Mouse (Mus musculus): ENCODE data around the gene Kif2c.

Kif2c gene

DNA sequence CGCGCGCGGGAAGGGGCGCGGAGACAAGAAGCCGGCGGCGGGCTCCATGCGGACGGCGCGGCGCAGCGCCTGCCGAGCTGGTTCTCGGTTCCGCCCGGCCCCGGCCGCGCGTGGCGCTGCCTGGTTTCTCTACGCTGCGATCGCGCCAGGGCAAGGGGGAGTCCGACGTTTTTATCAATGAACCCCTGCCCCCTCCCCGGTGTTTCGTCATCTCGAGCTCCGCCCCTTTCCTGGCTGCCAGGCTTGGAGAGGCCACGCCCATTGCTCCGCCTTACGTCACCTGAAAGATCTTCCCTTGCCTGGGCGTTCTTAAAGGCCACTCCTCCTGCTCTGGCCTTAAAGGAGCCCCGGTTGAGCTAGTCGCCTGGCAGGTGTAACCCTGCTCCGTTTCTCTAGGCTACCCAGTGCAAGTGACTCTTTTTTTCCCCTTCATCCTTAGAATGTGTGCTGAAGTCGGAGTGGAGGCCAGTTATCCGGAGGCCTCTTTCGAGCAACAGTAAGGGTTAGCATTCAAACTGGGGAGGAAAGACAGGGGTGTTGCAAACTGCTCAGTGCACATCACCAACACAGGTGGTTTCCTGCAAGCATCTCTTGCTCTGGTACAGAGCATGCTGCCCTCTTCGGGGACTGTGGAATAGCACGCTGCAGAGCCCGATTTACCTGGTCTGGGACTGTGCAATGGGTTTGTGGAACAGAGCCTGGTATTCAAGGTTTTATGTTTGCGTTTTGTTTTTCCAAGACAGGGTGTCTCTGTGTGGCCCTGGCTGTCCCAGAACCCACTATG, 48.4 kb downstream of the Kif2c start, which contains the start of gene Plk3:
Gene Plk3 (minus strand): TSS at position 147 of the 784 bp plus-strand sequence.
- POLR2A ChIA-PET, result interaction anchor here (0.5 to 69.1 kb wide), 86 partner anchors 1 to 821 kb away, joined by 3 to 3713 read pairs (median 4); partner anchors contain the start of genes Btbd19 (in 4 of the 4), Hectd3 (in 3 of the 4), Kif2c (in 3 of the 4) and Ptch2 (in 3 of the 4)
- CTCF ChIA-PET, result interaction anchor here (0.5 to 4.0 kb wide), 20 partner anchors 9 to 247 kb away, joined by 3 to 78 read pairs (median 6); partner anchors contain the start of genes Btbd19 (in 1 of the 4), Hectd3 (in 1 of the 4) and Rps8 (in 1 of the 4)

DNA sequence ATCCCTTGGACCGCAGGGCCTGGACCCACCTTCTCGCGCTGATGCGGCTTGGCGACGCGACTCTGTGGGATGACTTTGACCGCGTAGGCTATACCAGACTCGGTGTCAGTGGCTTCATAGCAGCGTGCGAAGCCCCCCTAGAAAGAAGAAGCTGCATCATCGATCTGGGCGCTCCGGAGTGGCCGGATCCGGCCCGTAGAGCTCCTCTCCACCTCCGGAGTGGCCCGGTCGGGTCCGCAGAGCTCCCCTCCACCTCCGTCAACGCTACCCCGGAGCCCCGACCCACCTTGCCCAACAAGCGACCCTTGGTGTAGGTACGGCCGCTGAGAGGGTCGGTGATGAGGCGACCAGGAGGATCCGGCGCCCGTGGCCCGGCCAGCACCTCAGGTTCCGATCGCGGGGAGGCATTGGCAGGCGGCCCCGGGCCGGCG, 49.1 kb downstream of the Kif2c start:
- ChIA-PET CTCF (interaction anchor here in 3 of 4 experiments (0.8 to 4.0 kb wide), 16 partner anchors 8 to 138 kb away, joined by 3 to 78 read pairs (median 8); partner anchors contain the start of genes Btbd19 (in 1 of the 3) and Hectd3 (in 1 of the 3)), POLR2A (interaction anchor here (0.5 to 69.1 kb wide), 82 partner anchors 1 to 506 kb away, joined by 3 to 3713 read pairs (median 4); partner anchors contain the start of genes Btbd19 (in 4 of the 4), Hectd3 (in 3 of the 4), Kif2c (in 3 of the 4) and Ptch2 (in 3 of the 4))

DNA sequence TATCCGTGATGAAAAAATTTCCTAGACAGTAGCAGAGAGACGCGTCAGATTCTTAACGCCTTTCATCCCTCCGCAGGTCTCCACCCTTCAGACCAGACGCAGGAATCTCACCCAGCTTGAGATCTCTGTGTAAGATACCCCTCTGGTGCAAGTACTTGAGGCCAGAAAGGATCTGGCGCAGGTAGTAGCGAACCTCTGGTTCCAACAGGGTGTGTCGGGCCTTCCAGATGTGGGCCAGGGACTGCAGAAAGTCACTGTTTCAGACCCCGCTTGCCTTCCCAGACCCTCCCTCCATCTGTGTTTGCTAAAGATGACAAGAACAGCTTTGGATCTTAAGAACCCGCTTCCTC, 49.7 kb downstream of the Kif2c start:
- POLR2A ChIA-PET, result interaction anchor here (0.5 to 69.1 kb wide), 52 partner anchors 0 to 516 kb away, joined by 3 to 3713 read pairs (median 6); partner anchors contain the start of genes Btbd19 (in 4 of the 4), Ptch2 (in 3 of the 4), Rps8 (in 3 of the 4) and Tctex1d4 (in 3 of the 4)

DNA sequence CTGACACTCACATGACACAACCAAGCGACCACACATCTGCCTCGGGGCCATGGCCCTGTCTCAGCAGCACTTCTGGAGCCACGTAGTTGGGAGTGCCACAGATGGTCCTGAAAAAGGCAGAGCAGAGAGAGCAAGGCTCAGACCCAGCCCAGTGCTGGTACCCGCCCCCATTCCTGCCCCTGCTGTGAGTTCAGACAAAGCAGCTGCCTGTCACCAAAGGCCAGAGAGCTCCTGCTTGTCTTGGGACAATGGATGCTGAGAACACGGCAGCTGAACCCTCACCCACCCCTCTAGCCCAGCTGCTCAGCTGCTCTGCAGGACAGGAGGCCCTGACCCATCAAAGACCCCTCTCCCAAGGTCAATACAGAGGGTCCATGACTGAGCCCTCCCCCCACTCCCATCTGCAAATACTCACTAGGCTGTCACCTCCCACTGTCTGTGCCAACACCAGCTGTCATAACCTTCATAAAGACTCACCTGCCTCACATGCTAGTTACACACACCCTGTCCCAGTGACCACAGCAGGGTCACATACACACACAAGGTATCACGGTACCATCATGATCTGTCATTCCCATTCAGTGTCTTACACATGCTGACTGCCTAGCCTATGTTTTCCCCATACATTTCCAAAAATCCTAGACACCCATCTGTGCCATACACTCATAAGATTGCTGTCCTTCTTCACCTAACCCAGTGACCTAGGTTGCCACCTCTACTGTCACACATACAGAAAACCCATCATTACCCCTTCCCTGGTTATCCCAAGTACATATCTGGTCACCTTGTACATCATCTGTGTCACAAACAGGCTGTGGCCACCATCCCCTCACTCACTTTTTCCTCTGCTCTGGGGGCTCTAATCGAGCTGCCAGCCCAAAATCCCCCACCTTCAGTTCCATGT, 50.3 kb downstream of the Kif2c start:
- CTCF ChIA-PET, result interaction anchor here (0.6 to 4.0 kb wide), 9 partner anchors 11 to 1041 kb away, joined by 3 to 78 read pairs (median 6); partner anchors contain the start of gene Hectd3 (in 1 of the 4)
- POLR2A ChIA-PET, result interaction anchor here (0.5 to 69.1 kb wide), 49 partner anchors 1 to 704 kb away, joined by 3 to 3713 read pairs (median 5); partner anchors contain the start of genes Ptch2 (in 3 of the 4), Rps8 (in 3 of the 4), Btbd19 (in 2 of the 4) and Kif2c (in 2 of the 4)

More for the DNA sequence above, 49.7 kb downstream of the Kif2c start:
- CTCF ChIA-PET, result interaction anchor here in 3 of 4 experiments (1.2 to 4.0 kb wide), 9 partner anchors 11 to 130 kb away, joined by 3 to 78 read pairs (median 9); no protein-coding TSS in a partner anchor

DNA sequence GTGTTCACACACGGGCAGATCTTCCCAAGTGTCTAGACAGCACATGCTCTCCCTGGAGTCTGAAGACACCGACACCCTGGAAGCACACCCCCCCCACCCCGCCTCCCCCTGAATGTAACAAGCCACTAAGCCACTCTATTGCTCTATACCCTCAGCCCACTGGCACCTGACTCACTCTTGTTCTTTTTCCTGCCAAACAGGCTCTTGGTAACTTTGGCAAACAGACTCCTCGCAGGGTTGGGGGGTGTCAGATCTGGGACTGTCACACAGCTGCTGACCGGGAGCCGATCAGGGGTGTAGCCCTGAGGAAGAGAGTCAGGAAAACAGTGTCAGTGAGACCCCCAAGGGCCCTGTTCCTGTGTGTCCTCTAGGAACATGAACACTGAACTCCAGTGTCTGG, 51.2 kb downstream of the Kif2c start:
- CTCF ChIA-PET, result interaction anchor here in 2 of 4 experiments (1.1 to 4.0 kb wide), 4 partner anchors 10 to 135 kb away, joined by 5 to 78 read pairs (median 6); partner anchors contain the start of gene Hectd3 (in 1 of the 2)
- POLR2A ChIA-PET, result interaction anchor here (0.6 to 69.1 kb wide), 18 partner anchors 2 to 449 kb away, joined by 3 to 3713 read pairs (median 8); partner anchors contain the start of genes Rps8 (in 3 of the 4), Btbd19 (in 2 of the 4), Kif2c (in 2 of the 4) and Tctex1d4 (in 2 of the 4)

DNA sequence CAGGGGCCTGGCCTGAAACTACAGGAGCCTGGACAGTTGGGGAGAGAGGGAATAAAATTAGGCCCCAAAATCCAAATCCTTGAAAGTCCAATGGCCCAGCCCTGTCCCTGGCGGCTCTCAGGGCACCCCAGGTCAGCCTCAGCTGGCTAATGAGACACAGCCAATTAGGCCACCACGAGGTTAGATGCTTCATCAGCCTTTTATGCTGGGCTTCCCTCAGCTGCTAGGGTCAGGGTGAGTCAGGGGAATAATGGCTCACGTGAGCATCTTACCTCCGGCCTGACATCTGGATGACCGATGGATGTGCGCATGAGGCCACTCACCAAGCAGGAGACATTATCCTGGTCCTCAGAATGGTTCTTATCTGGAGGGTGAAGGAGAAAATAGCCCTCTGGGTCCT, 51.6 kb downstream of the Kif2c start:
- POLR2A ChIA-PET, result interaction anchor here in 3 of 4 experiments (1.2 to 69.1 kb wide), 8 partner anchors 2 to 122 kb away, joined by 3 to 3713 read pairs (median 303); partner anchors contain the start of genes Rps8 (in 3 of the 3), Btbd19 (in 2 of the 3), Tctex1d4 (in 2 of the 3) and Armh1 (in 1 of the 3)
- CTCF ChIA-PET, result interaction anchor here in 1 of 4 experiments (1.7 to 4.0 kb wide), 2 partner anchors 10 to 135 kb away, joined by 6 to 78 read pairs; partner anchors contain the start of gene Hectd3

DNA sequence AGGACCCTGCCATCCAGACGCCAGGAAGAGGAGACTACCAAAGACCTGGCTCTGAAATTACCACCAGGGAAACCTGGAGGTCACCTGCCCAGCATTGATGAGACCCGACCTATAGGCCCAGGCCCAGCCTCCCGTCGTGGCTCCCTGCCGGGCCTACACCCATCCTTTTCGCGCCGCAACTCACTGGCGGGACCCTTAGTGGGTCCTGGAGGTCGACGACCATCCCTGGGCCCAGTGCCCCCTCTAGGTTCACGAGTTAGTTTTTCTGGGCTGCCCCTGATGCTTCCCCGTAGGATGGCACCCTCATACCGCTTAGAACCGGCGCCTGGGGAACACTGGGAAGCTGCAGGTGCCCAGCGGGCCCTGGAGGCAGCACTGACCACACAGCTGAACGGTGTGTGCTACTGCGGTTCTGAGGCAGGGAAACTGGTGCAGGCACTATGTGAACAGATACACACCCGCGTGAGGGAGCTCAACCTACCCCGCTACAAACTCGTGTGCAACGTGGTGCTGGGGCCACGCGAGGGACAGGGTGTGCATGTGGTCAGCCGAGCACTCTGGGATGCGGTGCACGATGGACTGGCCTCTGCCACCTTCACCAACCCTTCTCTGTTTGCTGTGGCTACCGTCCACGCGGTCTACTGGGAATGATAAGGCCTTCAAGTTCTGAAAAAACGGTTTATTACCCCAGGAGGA, 54.3 kb downstream of the Kif2c start:
- ChIA-PET POLR2A (interaction anchor here in 3 of 4 experiments (0.6 to 69.1 kb wide), 19 partner anchors 5 to 940 kb away, joined by 3 to 3713 read pairs (median 4); partner anchors contain the start of genes Btbd19 (in 2 of the 3), Kif2c (in 2 of the 3), Rps8 (in 2 of the 3) and Tctex1d4 (in 2 of the 3)), CTCF (interaction anchor here in 2 of 4 experiments (1.3 to 2.1 kb wide), 2 partner anchors 18 kb away, joined by 5 read pairs; no protein-coding TSS in a partner anchor)

DNA sequence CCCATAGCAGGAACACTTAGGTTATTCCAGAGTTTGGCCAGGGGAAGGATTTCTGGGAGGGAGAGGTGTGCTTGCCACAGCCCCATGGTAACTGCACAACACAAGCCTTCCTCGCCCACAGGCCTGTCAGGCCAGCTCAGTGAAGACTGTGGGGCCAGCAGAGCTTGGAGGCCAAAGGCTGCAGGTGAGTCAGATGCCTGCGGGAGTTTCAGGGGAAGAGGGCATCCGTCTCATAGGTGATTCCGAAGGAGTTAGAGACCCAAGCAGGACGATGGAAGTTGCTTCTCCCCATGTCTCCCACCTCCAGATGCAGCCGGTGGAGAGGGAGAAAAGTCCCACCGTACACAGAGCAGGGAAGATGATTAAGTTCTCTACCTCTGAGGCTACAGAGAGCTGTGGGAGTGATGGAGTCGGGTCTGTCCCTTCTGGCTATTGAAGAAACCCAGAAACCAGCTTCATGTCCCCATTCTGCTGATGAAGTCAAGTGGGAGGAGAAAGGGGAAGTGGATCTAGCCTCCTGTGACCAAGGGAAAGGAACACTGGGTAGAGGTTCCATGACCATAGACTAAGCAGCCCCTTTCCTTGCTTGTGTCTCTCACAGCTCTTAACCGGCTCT, 55.7 kb downstream of the Kif2c start, which contains the start of gene Tctex1d4:
Gene Tctex1d4 (plus strand): TSS at position 120 of the 616 bp plus-strand sequence.
- ChIA-PET CTCF (interaction anchor here (0.9 to 1.7 kb wide), 9 partner anchors 12 to 140 kb away, joined by 3 to 19 read pairs (median 6); partner anchors contain the start of gene Hectd3 (in 1 of the 4)), POLR2A (interaction anchor here (0.6 to 69.1 kb wide), 54 partner anchors 6 to 760 kb away, joined by 3 to 3713 read pairs (median 5); partner anchors contain the start of genes Plk3 (in 3 of the 4), Rps8 (in 3 of the 4), Hectd3 (in 2 of the 4) and Kif2c (in 2 of the 4))

DNA sequence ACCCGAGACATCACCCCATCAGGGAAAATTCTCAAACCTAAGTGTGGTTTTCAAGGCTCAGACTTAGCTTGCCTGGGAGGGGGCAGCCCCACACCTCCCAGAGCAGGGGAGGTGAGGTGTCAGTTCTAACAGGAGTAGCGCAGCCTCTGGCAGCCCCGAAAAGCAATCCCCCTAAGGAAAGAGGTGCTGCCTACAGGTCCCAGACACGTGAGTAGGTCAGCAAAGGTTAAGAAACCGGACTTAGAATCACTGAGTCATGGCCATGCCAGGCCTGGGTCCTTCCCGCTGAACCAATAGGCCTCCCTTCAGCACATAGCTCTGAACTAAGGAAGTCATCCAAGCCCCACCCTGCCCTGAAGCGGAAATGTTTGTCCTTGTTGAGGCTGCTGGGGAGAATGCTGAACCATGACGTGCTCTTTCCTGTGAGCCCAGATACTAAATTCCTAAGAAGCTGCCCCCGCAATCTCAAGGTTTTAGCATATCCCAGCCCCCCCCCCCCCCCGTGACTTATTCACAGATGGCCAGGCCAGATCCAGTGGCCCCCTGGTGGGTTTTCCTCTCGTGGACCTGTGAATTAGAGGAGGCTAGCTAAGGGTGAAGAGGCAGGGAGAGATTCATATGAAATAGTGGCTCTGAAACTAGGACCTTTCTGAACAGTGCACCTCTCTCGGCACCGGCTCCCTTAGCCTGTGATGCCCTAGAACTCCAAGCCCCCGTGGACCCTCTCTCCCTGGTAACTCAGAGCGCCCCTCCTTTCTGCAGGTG, 56.3 kb downstream of the Kif2c start:
- POLR2A ChIA-PET, result interaction anchor here (0.6 to 69.1 kb wide), 76 partner anchors 7 to 905 kb away, joined by 3 to 3713 read pairs (median 4); partner anchors contain the start of genes Plk3 (in 4 of the 4), Hectd3 (in 3 of the 4), Kif2c (in 3 of the 4) and Rps8 (in 3 of the 4)
- CTCF ChIA-PET, result interaction anchor here (0.6 to 1.7 kb wide), 23 partner anchors 8 to 298 kb away, joined by 3 to 19 read pairs (median 4); partner anchors contain the start of genes Hectd3 (in 3 of the 4), Plk3 (in 1 of the 4) and Ptch2 (in 1 of the 4)

DNA sequence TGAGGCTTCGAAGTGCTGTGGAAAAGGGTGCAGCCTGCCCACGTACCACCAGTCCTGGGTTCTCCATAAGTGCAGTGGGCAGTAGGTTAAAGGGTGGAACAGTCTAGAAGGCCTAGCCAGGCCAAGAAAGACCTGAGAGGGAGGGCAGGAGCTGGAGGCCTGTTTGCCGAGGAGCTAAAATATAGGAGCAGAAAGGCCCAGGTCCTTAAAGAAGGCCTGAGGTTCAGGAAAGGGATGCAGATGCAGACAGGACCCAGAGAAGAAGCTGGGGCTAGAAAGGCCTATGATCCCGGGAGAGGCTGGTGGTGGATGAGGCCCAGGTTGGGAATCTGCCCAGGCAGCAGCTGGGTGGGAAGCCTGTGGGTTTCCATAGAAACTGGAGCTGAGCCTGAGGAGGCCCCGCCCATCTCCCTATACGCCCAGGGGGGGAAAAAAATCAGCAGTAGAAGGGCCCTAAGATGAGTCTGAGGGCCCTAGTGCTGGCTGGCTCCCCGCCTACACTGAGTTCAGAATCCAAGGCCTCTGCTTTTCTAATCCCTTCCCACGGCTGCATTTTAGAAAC, 57.0 kb downstream of the Kif2c start, which contains the start of gene Btbd19:
Gene Btbd19 (minus strand): TSS at position 378 of the 562 bp plus-strand sequence.
- ChIA-PET POLR2A (interaction anchor here (0.6 to 69.1 kb wide), 70 partner anchors 7 to 904 kb away, joined by 3 to 3713 read pairs (median 4); partner anchors contain the start of genes Plk3 (in 4 of the 4), Hectd3 (in 3 of the 4), Kif2c (in 3 of the 4) and Rps8 (in 3 of the 4)), CTCF (interaction anchor here (0.6 to 1.7 kb wide), 23 partner anchors 8 to 297 kb away, joined by 3 to 19 read pairs (median 4); partner anchors contain the start of genes Hectd3 (in 3 of the 4), Plk3 (in 1 of the 4) and Ptch2 (in 1 of the 4))

DNA sequence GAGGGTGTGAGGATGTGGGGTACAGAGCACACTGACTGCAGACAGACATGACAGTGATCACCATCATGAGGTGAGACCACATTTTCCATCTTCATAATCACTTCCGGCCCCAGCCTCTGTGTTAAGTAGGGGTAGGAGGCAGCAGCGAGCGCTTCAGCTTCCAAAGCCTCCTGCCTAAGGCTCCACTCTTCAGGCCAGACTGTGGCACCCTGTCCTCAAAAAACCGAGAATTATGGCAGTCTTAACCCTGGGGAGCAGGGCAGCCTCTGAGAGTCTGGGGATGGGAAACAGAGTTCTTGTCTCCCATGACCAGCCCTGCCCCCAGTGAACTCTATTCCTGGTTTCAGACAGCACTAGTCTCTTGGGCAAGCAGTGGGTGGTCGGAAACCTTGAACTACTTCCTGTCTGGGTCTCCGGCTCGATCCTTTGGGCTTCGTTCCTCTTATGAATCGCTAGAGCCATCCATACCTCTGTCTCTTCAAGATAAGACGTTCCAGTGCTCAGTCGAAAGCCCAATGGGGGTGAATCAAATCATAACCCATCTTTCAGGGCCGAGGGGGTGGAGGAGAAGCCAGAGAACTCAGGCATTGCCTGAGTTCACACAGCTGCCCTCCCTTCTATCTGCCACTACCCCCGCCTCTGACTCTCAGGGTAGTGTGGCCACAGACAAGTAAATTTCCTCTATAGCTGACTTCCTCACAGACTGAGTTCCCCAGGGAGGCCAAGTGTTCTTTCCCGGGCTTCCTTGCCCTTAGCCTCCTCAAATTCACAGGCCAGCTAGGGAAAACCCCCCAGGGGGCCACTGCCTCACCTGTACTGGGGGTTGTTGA, 57.7 kb downstream of the Kif2c start:
- CTCF ChIA-PET, result interaction anchor here (0.7 to 1.7 kb wide), 11 partner anchors 9 to 129 kb away, joined by 3 to 19 read pairs (median 4); partner anchors contain the start of genes Hectd3 (in 1 of the 4), Plk3 (in 1 of the 4) and Ptch2 (in 1 of the 4)
- POLR2A ChIA-PET, result interaction anchor here (0.9 to 69.1 kb wide), 36 partner anchors 8 to 662 kb away, joined by 3 to 3713 read pairs (median 5); partner anchors contain the start of genes Plk3 (in 4 of the 4), Ccdc163 (in 2 of the 4), Kif2c (in 2 of the 4) and Mmachc (in 2 of the 4)

DNA sequence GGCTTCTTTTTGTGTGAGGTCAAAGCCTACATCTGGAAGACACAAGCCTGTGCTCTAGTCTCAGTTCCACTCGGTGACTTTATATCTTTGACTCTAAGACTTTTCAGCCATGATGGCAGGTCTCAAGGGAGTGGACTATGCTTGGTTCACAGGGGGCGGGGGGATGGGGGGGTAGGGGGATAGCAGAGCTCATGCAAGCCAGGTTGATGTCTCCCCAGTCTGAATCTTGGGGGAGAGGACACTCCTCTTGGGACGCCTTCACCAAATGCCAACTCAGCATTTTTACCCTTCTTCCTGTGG, 58.3 kb downstream of the Kif2c start:
- POLR2A ChIA-PET, result interaction anchor here in 3 of 4 experiments (1.4 to 69.1 kb wide), 7 partner anchors 9 to 45 kb away, joined by 3 to 3713 read pairs (median 393); partner anchors contain the start of genes Plk3 (in 3 of the 3), Rps8 (in 2 of the 3), Btbd19 (in 1 of the 3) and Kif2c (in 1 of the 3)
- CTCF ChIA-PET, result interaction anchor here in 1 of 4 experiments (1.4 kb wide), 1 partner anchor 14 kb away, joined by 4 read pairs; no protein-coding TSS in a partner anchor
